Mouse (Mus musculus) forebrain, embryonic 14.5 days (tissue): ENCODE measurements around the gene Rabgap1l. TPM values are rescaled to one million over a fixed set of nuclear protein-coding genes. Genes with fewer than 3 reads are reported as not detected.

Experiments
- ATAC-seq: fragments of 200-750 bp; cut with Nextera tagmentation; 2 replicates; pipeline ENCODE4 v1.8.0; 2017; ENCODE audit warnings: mild to moderate bottlenecking, moderate library complexity
- DNase-seq: peaks from one replicate; pipeline ENCODE4 v3.0.0-alpha.2; 2015; ENCODE audit warnings: low spot score
- H3K27ac ChIP-seq: fragments of 300-500 bp; sonication (generic); 2 replicates; pipeline ENCODE4 v1.5.1; 2014; ENCODE audit warnings: low read depth, mild to moderate bottlenecking, control low read depth, low read length, moderate library complexity
- H3K27me3 ChIP-seq: fragments of 300-500 bp; sonication (generic); replicated peaks from 2 replicates; pipeline ENCODE4 v1.6.1; 2014; ENCODE audit warnings: low read length, control low read depth, mixed read lengths; ENCODE audit not compliant: control insufficient read depth, insufficient read depth
- H3K36me3 ChIP-seq: fragments of 300-500 bp; sonication (generic); 2 replicates; pipeline ENCODE4 v1.6.1; 2014; ENCODE audit warnings: low read length, control low read depth; ENCODE audit not compliant: control insufficient read depth, insufficient read depth
- H3K4me1 ChIP-seq: fragments of 300-500 bp; sonication (generic); 2 replicates; pipeline ENCODE4 v1.6.1; 2014; ENCODE audit warnings: antibody characterized with exemption, low read length, control low read depth; ENCODE audit not compliant: control insufficient read depth, insufficient read depth
- H3K4me2 ChIP-seq: fragments of 300-500 bp; sonication (generic); 2 replicates; pipeline ENCODE4 v1.6.1; 2014; ENCODE audit warnings: mild to moderate bottlenecking, control low read depth, low read length
- H3K4me3 ChIP-seq: fragments of 300-500 bp; sonication (generic); 2 replicates; pipeline ENCODE4 v1.5.1; 2014; ENCODE audit warnings: low read depth, low read length, control low read depth
- H3K9ac ChIP-seq: fragments of 300-500 bp; sonication (generic); 2 replicates; pipeline ENCODE4 v1.6.1; 2014; ENCODE audit warnings: mild to moderate bottlenecking, low read length, control low read depth, moderate library complexity
- H3K9me3 ChIP-seq: fragments of 300-500 bp; sonication (generic); replicated peaks from 2 replicates; pipeline ENCODE4 v1.6.1; 2016; ENCODE audit warnings: low read length, control low read depth, mixed read lengths; ENCODE audit not compliant: control insufficient read depth
- WGBS: fragments of 180-500 bp; shearing (Covaris S2); extraction: QIAGEN DNeasy Blood & Tissue Kit; methylation state at CpG from one replicate; pipeline ENCODE4 v1.1.7; 2014; 5-methylcytosine and 5-hydroxymethylcytosine counted together
- polyA plus RNA-seq: library from polyadenylated mRNA; unstranded; fragments of >200 nt; fragmentation: Nextera tagmentation; extraction: Ambion mirVana; gene quantifications from 2 replicates; pipeline ENCODE4 v1.2.1, GENCODE M21; 2014

Rabgap1l gene
- 25.6 and 35.8 TPM in 2 replicates for polyA plus RNA-seq

- under 1% methylated on average over 49 of the region's 67 CpGs for WGBS
- peak; percentile 97 for ATAC-seq
- H3K36me3 ChIP-seq, result no peaks in the 10 kb centered on the region
Measured at GRCm38 (mm10) chr1:160792686-160793355, at the start of gene Rabgap1l. Gene Rabgap1l, minus strand, starts transcription at chr1:160793211.

GRCm38 (mm10) chr1:160842567-160842966, 49.6 kb upstream of the Rabgap1l start:
- WGBS, result 90% methylated on average over 10 of the region's 10 CpGs
- H3K4me3 ChIP-seq, result no peak overlapping the region
- no peaks in the 10 kb centered on the region for H3K27me3 ChIP-seq
- H3K9ac ChIP-seq, result no peak overlapping the region
- no peaks in the 10 kb centered on the region for H3K9me3 ChIP-seq
- DNase-seq, result no peak
- no peak overlapping the region for H3K27ac ChIP-seq
- no peaks in the 10 kb centered on the region for H3K4me1 ChIP-seq
- no peaks in the 10 kb centered on the region for H3K36me3 ChIP-seq
- H3K4me2 ChIP-seq, result no peak overlapping the region
- no peak for ATAC-seq

More at GRCm38 (mm10) chr1:160792686-160793355, at the start of gene Rabgap1l:
- Histone ChIP-seq H3K9me3 (peaks cover 2% of the 10 kb centered on the region; the same call in 1 of the 2 replicates), H3K27ac (peak within 1 kb of the TSS; percentile 44; the same call in 1 of the 2 replicates), H3K27me3 (no peaks in the 10 kb centered on the region), H3K4me2 (peak within 1 kb of the TSS; percentile 98), H3K9ac (peak within 1 kb of the TSS; percentile 89), H3K4me3 (peak within 1 kb of the TSS; percentile 94), H3K4me1 (peaks cover 7% of the 10 kb centered on the region; the same call in 1 of the 2 replicates)
- DNase-seq, result peak; percentile 94

- no peaks in the 10 kb centered on the region for H3K36me3 ChIP-seq
- no peaks in the 10 kb centered on the region for H3K4me1 ChIP-seq
- DNase-seq, result no peak
- no peak overlapping the region for H3K4me3 ChIP-seq
- no peak overlapping the region for H3K4me2 ChIP-seq
- no peaks in the 10 kb centered on the region for H3K9me3 ChIP-seq
- no peak for ATAC-seq
- H3K9ac ChIP-seq, result no peak overlapping the region
- H3K27ac ChIP-seq, result no peak overlapping the region
- H3K27me3 ChIP-seq, result no peaks in the 10 kb centered on the region
- 84% methylated on average over 5 of the region's 5 CpGs for WGBS
Measured at GRCm38 (mm10) chr1:160840618-160841017, 47.6 kb upstream of the Rabgap1l start.

GRCm38 (mm10) chr1:160839095-160839494, 46.1 kb upstream of the Rabgap1l start:
- no peak overlapping the region for H3K27ac ChIP-seq
- ATAC-seq, result no peak
- H3K9me3 ChIP-seq, result no peaks in the 10 kb centered on the region
- no peaks in the 10 kb centered on the region for H3K27me3 ChIP-seq
- 82% methylated on average over 4 of the region's 4 CpGs for WGBS
- no peak overlapping the region for H3K9ac ChIP-seq
- no peaks in the 10 kb centered on the region for H3K36me3 ChIP-seq
- DNase-seq, result no peak
- no peaks in the 10 kb centered on the region for H3K4me1 ChIP-seq
- no peak overlapping the region for H3K4me2 ChIP-seq
- H3K4me3 ChIP-seq, result no peak overlapping the region

- Histone ChIP-seq H3K9ac (no peak overlapping the region), H3K4me1 (no peaks in the 10 kb centered on the region), H3K27me3 (no peaks in the 10 kb centered on the region), H3K4me3 (no peak overlapping the region), H3K9me3 (no peaks in the 10 kb centered on the region), H3K36me3 (no peaks in the 10 kb centered on the region), H3K27ac (no peak overlapping the region), H3K4me2 (no peak overlapping the region)
- DNase-seq, result no peak
- 97% methylated on average over 1 of the region's 1 CpGs for WGBS
- ATAC-seq, result no peak
Measured at GRCm38 (mm10) chr1:160834446-160834845, 41.4 kb upstream of the Rabgap1l start.

GRCm38 (mm10) chr1:160832267-160833021, 39.4 kb upstream of the Rabgap1l start:
- ATAC-seq (no peak), DNase-seq (no peak)
- Histone ChIP-seq H3K36me3 (no peaks in the 10 kb centered on the region), H3K4me1 (no peaks in the 10 kb centered on the region), H3K4me3 (no peak overlapping the region), H3K27ac (no peak overlapping the region), H3K9me3 (no peaks in the 10 kb centered on the region), H3K9ac (no peak overlapping the region), H3K27me3 (no peaks in the 10 kb centered on the region), H3K4me2 (no peak overlapping the region)
- 95% methylated on average over 9 of the region's 9 CpGs for WGBS

- Histone ChIP-seq H3K4me1 (no peaks in the 10 kb centered on the region), H3K27ac (no peak overlapping the region), H3K36me3 (no peaks in the 10 kb centered on the region), H3K4me2 (no peak overlapping the region), H3K9me3 (no peaks in the 10 kb centered on the region), H3K4me3 (no peak overlapping the region), H3K9ac (no peak overlapping the region), H3K27me3 (no peaks in the 10 kb centered on the region)
- WGBS, result 90% methylated on average over 8 of the region's 8 CpGs
- ATAC-seq (no peak), DNase-seq (no peak)
Measured at GRCm38 (mm10) chr1:160830608-160831498, 37.8 kb upstream of the Rabgap1l start.

GRCm38 (mm10) chr1:160825441-160825856, 32.4 kb upstream of the Rabgap1l start:
- H3K9me3 ChIP-seq, result no peaks in the 10 kb centered on the region
- ATAC-seq, result no peak
- H3K27me3 ChIP-seq, result no peaks in the 10 kb centered on the region
- no peak overlapping the region for H3K4me3 ChIP-seq
- no peak overlapping the region for H3K27ac ChIP-seq
- H3K4me2 ChIP-seq, result no peak overlapping the region
- 92% methylated on average over 3 of the region's 3 CpGs for WGBS
- H3K4me1 ChIP-seq, result no peaks in the 10 kb centered on the region
- H3K9ac ChIP-seq, result no peak overlapping the region
- DNase-seq, result no peak
- no peaks in the 10 kb centered on the region for H3K36me3 ChIP-seq
